Mouse (Mus musculus) c-Kit-positive CD71-positive TER-119-positive erythroid progenitor cells, embryonic 14.5 days (primary cell): ENCODE data around the gene Dock3.
A peak's percentile ranks its signal among the peaks of the same experiment; 100 is the strongest.
"Not testable (repeated sequence)": the region's sequence is repeated elsewhere in the genome, so short reads cannot be mapped to it uniquely, and the experiment has no call there.

Source experiments
- DNase-seq: peaks from one replicate; pipeline ENCODE4 v3.0.0-alpha.2; 2013; ENCODE audit warnings: low spot score

The Dock3 gene

DNA sequence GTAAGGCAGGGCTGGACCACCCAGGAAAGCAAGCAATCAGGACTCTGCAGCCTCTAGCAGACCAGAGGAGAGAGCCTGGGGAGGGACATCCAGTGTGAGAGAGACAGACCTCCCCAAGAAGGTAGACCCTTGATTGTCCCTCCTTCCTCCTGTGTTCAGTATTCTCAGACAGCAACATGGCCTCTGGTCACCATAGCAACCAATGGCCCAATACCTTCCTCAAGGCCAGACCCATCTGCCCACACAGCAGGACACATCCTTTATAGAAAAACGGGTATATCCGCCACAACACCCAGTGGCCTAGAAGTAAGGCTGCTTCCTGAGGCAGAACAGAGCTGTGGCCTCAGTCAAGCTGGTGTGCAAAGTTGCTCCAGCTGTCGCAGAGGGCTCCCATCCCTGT, 23.9 kb upstream of the Dock3 start:
- DNase-seq, result no peak

DNA sequence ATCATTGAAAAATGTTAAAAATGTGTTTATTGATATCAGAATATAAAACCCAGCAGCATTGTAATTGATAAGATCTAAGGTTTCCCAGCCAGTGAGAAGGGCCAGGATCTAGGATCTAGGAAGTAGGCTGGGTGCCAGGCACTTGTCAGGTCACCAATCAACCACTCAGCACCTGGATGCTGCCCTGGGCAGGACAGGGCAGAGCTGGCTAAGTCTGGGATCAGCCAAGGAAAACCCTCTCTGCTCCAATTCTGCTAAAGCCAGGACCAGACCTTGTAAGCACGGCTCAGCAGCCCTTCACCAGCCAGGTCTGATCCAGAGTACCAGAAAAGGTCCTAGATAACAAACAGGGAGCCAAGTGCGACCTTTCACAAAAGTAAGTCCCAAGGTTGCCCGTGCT, 23.2 kb upstream of the Dock3 start:
- DNase-seq, result no peak

- DNase-seq, result no peak
Observed at GRCm38 (mm10) chr9:107254476-107254875, 22.8 kb upstream of the Dock3 start.

DNA sequence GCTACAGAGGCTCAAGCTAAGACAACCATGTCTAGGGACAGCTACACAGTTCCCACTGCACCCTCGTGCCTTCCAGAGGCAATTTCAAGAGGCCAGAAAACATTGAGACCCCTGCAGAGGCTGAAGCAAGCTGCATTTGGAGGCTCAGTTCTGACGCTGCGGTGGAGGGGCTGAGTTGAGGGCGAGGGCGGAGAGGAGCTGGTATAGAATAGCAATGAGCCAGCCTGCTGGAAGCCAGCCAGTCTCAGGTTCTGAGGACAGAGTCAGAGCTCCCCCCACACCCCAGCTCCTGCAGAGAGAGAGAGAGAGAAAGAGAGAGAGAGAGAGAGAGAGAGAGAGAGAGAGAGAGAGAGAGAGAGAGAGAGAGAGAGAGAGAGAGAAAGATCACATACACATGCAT, 20.5 kb upstream of the Dock3 start:
- no peak for DNase-seq

- no peak for DNase-seq
Observed at GRCm38 (mm10) chr9:107250416-107251337, 19.0 kb upstream of the Dock3 start.

DNA sequence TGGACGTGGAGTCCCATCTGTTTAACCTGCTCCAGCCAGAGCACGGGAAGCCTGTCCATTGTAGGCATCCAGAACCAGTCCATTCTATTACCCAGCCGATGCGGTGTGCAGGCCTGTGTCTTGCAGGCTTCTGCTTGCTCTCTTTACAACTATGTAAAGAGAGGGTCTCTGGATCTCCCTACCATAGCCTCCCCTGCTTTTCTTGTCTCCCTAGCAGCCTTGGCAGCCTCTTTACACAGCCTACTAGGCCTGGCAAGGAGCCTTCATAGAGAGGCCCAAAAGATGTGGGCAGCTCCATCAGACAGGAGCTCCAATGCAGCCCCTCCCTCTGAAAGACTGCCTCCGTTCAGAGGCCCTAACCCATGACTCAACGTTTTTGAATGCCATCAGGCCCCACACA, 17.4 kb upstream of the Dock3 start:
- DNase-seq, result no peak

- DNase-seq, result no peak
Observed at GRCm38 (mm10) chr9:107246170-107246569, 14.5 kb upstream of the Dock3 start.

DNA sequence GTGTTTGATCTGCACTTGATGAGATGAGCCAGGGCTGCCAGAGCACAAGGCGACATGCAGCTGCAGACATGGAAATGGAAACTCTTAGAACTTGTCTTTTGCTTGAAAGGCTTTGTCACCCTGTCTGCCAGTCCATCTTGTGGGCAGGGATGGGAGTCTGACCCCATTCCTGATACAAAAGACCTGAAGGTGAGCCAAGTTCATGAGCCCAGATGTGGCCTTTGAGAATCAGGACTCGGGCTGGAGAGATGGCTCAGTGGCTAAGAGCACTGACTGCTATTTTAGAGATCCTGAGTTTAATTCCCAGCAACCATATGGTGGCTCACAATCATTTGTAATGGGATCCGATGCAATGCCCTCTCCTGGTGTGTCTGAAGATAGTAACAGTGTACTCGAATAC, 13.6 kb upstream of the Dock3 start:
- DNase-seq, result no peak

DNA sequence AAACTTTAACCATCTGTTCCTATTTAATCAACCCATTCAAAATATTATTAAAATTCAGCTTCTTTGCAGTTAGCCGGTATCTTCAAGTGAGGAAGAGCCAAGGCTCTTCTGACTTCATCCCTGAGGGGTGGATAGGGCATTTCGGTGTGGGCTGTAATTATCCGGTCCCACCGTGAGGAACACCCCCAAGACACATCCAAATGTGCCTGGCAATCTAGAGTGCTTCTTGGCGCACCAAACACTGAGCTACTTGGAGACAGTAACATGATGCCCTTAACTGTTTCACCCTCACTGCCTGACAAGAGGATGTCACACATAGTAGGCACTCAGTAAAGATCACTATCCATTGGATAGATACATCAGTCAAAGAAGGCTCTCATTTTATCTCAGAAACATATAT, 4.4 kb upstream of the Dock3 start:
- DNase-seq, result no peak

- DNase-seq, result no peak
Observed at GRCm38 (mm10) chr9:107235261-107235660, 3.6 kb upstream of the Dock3 start.

- DNase-seq, result no peak
Observed at GRCm38 (mm10) chr9:107232140-107232539, 431 bp upstream of the Dock3 start.

GRCm38 (mm10) chr9:107230991-107231538, 644 bp downstream of the Dock3 start:
- no peak for DNase-seq

- no peak for DNase-seq
Observed at GRCm38 (mm10) chr9:107224597-107224996, 7.1 kb downstream of the Dock3 start.

GRCm38 (mm10) chr9:107174831-107175230, 56.9 kb downstream of the Dock3 start:
- DNase-seq, result not testable (repeated sequence)

- no peak for DNase-seq
Observed at GRCm38 (mm10) chr9:107165792-107166191, 65.9 kb downstream of the Dock3 start.

DNA sequence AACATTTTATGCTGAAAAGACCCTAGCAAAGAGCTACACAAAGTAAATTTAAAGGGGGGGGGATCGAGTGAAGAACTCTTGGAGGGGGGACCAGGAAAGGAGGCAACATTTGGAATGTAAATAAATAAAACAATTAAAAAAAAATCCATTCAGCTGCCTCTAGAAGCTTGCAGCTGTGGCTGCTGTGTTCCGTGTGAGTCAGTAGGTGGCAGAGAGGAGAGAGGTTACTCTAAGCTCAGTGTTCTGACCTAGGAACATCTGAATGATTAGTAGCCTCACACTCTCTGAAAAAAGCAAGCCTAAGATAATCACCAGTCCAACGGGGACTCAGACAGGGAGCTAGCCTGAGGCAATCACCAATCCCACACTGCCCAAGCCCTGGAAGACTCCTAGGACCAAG, 66.9 kb downstream of the Dock3 start:
- DNase-seq, result peak; percentile 0

DNA sequence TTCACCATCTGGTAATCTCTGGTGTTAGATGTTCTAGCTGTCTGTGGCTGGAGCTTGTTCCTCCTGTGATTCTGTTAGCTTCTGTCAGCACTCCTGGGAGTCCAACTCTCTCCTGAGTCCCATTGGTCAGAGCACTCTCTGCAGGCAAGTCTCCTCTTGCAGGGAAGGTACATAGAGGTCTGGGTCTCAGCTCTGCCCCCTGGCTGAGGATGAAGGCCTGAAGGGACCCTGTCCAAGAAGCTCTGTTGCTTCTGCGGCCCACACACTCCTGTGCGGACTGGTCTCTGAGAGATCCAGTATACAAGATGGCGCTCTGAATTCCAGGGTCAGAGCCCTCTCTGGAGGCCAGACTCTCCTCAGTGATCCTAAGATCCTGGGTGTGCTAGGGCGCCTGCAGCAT, 75.3 kb downstream of the Dock3 start:
- not testable (repeated sequence) for DNase-seq

GRCm38 (mm10) chr9:107112791-107113190, 118.9 kb downstream of the Dock3 start:
- DNase-seq, result no peak

GRCm38 (mm10) chr9:107112056-107112455, 119.7 kb downstream of the Dock3 start:
- DNase-seq, result no peak

DNA sequence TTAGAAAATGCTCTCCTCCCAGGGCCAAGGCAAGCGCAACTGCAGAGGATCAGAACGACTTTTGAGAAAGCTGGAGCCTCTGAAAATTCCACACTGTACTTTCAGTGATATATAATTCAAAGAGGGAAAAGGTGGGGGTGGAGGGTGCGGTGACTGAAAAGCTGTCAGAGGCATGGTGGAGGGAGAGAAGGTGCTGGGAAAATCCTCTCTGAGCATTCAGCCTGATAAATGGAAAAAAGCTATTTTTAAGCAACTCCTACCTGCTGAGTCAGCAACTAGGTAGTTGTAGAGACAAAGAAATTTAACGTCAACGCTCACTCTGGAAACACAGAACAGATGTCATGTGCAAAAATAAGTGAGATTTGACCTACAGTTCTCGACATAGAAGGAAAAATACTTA, 132.2 kb downstream of the Dock3 start:
- no peak for DNase-seq

DNA sequence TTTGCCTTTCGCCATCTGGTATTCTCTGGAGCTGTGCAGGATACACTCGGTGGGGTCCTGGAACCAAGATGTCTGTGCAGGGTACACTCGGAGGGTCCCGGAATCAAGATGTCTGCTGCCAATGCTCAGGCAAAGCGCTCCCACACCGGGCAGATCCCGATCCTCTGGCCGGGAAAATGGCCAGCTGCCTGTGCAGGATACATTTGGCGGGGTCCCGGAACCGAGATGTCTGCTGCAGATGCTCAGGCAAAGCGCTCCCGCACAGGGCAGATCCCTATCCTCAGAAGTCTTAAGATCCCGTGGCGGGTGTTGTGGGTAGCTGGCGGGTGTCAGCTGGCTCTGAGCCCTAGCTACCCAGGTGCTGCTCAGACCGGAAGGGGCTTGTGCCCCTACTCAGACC, 142.3 kb downstream of the Dock3 start:
- DNase-seq, result not testable (repeated sequence)

DNA sequence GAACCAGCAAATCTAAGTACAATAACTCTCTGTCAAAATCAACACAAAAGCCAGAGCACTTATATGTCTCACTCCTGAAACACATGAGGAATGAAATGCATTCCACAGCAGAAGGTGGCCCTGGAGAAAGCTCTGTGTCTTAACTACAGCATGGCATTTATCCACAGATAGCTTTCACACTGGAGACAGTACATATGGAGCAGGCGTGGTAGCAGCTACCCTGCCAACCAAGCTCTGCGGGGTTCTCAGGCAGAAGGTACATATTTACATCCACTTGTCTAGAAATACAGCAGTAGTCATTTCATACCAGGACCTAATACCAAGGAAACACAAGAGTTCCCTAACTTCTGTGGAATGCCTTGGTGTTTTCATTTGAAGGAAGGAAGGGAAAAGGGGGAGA, 144.2 kb downstream of the Dock3 start:
- DNase-seq, result no peak

DNA sequence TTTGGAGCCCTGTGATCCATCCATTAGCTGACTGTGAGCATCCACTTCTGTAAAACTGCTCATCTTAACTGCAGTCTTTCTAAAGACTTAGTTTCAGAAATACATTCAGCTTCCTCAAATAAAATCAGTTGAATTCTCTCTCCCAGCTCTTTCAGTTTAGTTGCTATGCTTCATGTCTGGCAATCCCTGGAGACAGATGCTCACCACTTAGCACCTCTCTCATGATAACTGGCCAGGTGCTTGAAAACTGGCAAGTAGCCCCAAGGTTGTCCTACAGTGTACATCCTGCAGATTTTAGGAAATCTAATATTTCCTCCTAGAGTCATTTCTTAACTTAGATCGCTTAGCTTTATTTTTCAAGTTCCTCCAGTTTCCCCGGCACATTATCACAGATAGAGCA, 193.8 kb downstream of the Dock3 start:
- DNase-seq, result no peak

- no peak for DNase-seq
Observed at GRCm38 (mm10) chr9:107027586-107027985, 204.1 kb downstream of the Dock3 start.
